Comparison of ENCODE assay signal across 9 mouse cellular contexts in genomic region chr17:84026110-84026509, GRCm38 (mm10).
A peak's percentile ranks its signal among the peaks of the same experiment; 100 is the strongest.
DNase-seq lines count a peak whose midpoint lies in the region; ATAC-seq lines count a peak whose summit lies in the region.
"Had no signal": no experiment of that assay in that cellular context is flagged by ENCODE, and none has a peak within 500 bp of the region (broad histone marks: within the 10 kb centered on the region; RNA-seq: fewer than 3 reads in every experiment).

No protein-coding gene starts in this region.

- DNase-seq in forebrain, embryonic 14.5 days (ENCODE audit: low spot score), result peak; percentile 55
- DNase-seq in right cerebral cortex, adult 2 months (ENCODE audit: low spot score in 2 of 2), result peak; percentile 16 to 47
- DNase-seq in right cerebral cortex, postnatal 14 days, result no peak
- peak; percentile 96 for DNase-seq in fibroblast of lung, adult 2 months (ENCODE audit: low read depth)
- DNase-seq in kidney, postnatal 4 days, result peak; percentile 56 to 69
- peak; percentile 30 to 42 for DNase-seq in natural killer cell, adult 2 months (ENCODE audit: low spot score in 2 of 2)
- DNase-seq in spleen, postnatal 4 days (ENCODE audit: low spot score in 2 of 2), result no peak

- no peaks in the 10 kb centered on the region for H3K27me3 ChIP-seq in forebrain, embryonic 14.5 days (replicated peaks; ENCODE audit: control insufficient read depth, insufficient read depth, low read length)
- H3K27me3 ChIP-seq in forebrain, embryonic 16.5 days (replicated peaks; ENCODE audit: control insufficient read depth, insufficient read depth, low read length), result 0 out of 2 replicates have a peak, but pooled peaks cover 2% of the 10 kb centered on the region
- H3K27me3 ChIP-seq: hindbrain, embryonic 15.5 days had no signal

- no peak overlapping the region for H3K9ac ChIP-seq in forebrain, embryonic 14.5 days (ENCODE audit: low read length)
- no peak overlapping the region for H3K9ac ChIP-seq in forebrain, embryonic 16.5 days (replicated peaks; ENCODE audit: low read depth, low read length)
- H3K9ac ChIP-seq: hindbrain, embryonic 15.5 days had no signal

- 16% methylated on average over 9 of the region's 9 CpGs for WGBS in forebrain, embryonic 14.5 days
- WGBS in forebrain, embryonic 16.5 days, result 22% methylated on average over 8 of the region's 9 CpGs

- H3K9me3 ChIP-seq in forebrain, embryonic 14.5 days (replicated peaks; ENCODE audit: control insufficient read depth, low read length), result 0 out of 2 replicates have a peak, but pooled peaks cover 3% of the 10 kb centered on the region
- H3K9me3 ChIP-seq in forebrain, embryonic 16.5 days (ENCODE audit: control insufficient read depth, low read length), result 0 out of 2 replicates have a peak, but pooled peaks cover 2% of the 10 kb centered on the region
- H3K9me3 ChIP-seq: hindbrain, embryonic 15.5 days had no signal

- H3K27ac ChIP-seq in forebrain, embryonic 14.5 days (ENCODE audit: low read depth, low read length), result no peak overlapping the region
- no peak overlapping the region for H3K27ac ChIP-seq in forebrain, embryonic 16.5 days (ENCODE audit: low read length)
- H3K27ac ChIP-seq: hindbrain, embryonic 15.5 days had no signal

- H3K4me2 ChIP-seq in forebrain, embryonic 14.5 days (ENCODE audit: low read length), result no peak overlapping the region
- H3K4me2 ChIP-seq in forebrain, embryonic 16.5 days (ENCODE audit: low read length), result no peak overlapping the region
- H3K4me2 ChIP-seq: hindbrain, embryonic 15.5 days had no signal

- no peak overlapping the region for H3K4me3 ChIP-seq in forebrain, embryonic 14.5 days (ENCODE audit: low read depth, low read length)
- H3K4me3 ChIP-seq in forebrain, embryonic 16.5 days (replicated peaks; ENCODE audit: low read length), result no peak overlapping the region
- H3K4me3 ChIP-seq: hindbrain, embryonic 15.5 days had no signal

- H3K4me1 ChIP-seq in forebrain, embryonic 14.5 days (ENCODE audit: control insufficient read depth, insufficient read depth, low read length), result no peaks in the 10 kb centered on the region
- H3K4me1 ChIP-seq in forebrain, embryonic 16.5 days (replicated peaks; ENCODE audit: control insufficient read depth, insufficient read depth, low read length), result peaks cover 8% of the 10 kb centered on the region

- H3K36me3 ChIP-seq in forebrain, embryonic 14.5 days (ENCODE audit: control insufficient read depth, insufficient read depth, low read length), result no peaks in the 10 kb centered on the region
- no peaks in the 10 kb centered on the region for H3K36me3 ChIP-seq in forebrain, embryonic 16.5 days (ENCODE audit: control insufficient read depth, insufficient read depth)
- H3K36me3 ChIP-seq: hindbrain, embryonic 15.5 days had no signal

- no peak; the same call in 1 of the 2 replicates for ATAC-seq in forebrain, embryonic 14.5 days
- no peak for ATAC-seq in forebrain, embryonic 16.5 days

Comparison
In these comparisons a context has a peak if more than half of its experiments do, and no peak if none do; other contexts are left out.
1. DNase-seq: peak in forebrain, embryonic 14.5 days (single experiment), right cerebral cortex, adult 2 months (2 of 2), fibroblast of lung, adult 2 months (single experiment), kidney, postnatal 4 days (2 of 2) and natural killer cell, adult 2 months (2 of 2); none in right cerebral cortex, postnatal 14 days (single experiment) and spleen, postnatal 4 days (0 of 2).